Mouse (Mus musculus): Measurements from ENCODE around the gene Sumo3. TPM values are rescaled to one million over a fixed set of nuclear protein-coding genes. Genes with fewer than 3 reads are reported as not detected.

The Sumo3 gene
- polyA plus RNA-seq, 1 experiment from 2014 or later = 170 TPM

DNA sequence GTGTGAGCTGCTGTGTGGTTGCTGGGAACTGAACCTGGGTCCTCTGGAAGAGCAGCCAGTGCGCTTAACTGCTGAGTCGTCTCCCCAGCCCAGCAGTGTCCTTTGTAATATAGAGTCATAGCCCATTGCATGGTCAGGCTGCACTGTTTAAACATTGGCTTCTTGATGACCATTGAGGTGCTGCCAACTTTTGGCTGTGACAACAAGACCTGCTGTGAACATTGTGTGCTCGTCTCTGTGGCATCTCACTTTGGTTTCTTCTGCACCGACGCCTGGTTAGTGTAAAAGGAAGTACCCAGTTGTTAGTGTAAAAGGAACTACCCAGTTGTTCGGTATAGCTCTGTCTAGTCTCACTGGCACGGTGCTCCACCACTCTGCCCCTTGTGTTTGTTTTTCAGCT, 20.7 kb downstream of the Sumo3 start:
- no peaks in the 10 kb centered on the region for H3K9me3 ChIP-seq (replicated peaks; ENCODE audit: control insufficient read depth, low read length)
- 57% methylated on average over 7 of the region's 7 CpGs for WGBS
- no peak for ATAC-seq (replicated peaks; ENCODE audit: extremely low read depth, insufficient read depth, low FRiP score)
- no peak overlapping the region for H3K27ac ChIP-seq (ENCODE audit: low read length)
- H3K4me2 ChIP-seq (ENCODE audit: low read depth, low read length) = no peak overlapping the region
- H3K9ac ChIP-seq (ENCODE audit: low read length) = no peak overlapping the region
- H3K4me3 ChIP-seq (ENCODE audit: low read length) = no peak overlapping the region
- no peaks in the 10 kb centered on the region for H3K36me3 ChIP-seq (ENCODE audit: control insufficient read depth, insufficient read depth)
- H3K4me1 ChIP-seq (ENCODE audit: control insufficient read depth, insufficient read depth, low read length) = peaks cover 30% of the 10 kb centered on the region
- H3K27me3 ChIP-seq (ENCODE audit: control insufficient read depth, insufficient read depth, low read length) = no peaks in the 10 kb centered on the region

DNA sequence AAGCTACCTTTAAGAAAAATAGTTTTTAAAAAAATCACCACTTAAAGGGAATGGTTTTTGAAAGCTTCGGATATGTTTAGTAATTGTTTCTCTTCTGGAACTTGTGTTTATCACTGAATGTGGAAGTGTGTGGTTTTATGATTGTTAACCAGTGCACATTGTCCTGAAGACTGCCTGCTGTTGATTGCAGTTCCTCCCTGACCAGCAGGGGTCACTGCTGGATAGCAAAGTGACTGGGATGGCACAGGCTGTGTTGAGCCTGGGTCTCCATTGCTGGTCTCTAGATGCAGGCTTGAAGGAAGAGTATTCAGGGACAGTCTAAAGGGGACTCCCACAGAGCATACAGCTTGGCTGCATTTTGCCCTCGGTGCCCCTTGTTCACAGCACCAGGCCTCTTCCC, 21.6 kb downstream of the Sumo3 start:
- no peak overlapping the region for H3K4me3 ChIP-seq (ENCODE audit: low read length)
- no peak overlapping the region for H3K4me2 ChIP-seq (ENCODE audit: low read depth, low read length)
- H3K9ac ChIP-seq (ENCODE audit: low read length) = no peak overlapping the region
- peaks cover 29% of the 10 kb centered on the region for H3K4me1 ChIP-seq (ENCODE audit: control insufficient read depth, insufficient read depth, low read length)
- 36% methylated on average over 2 of the region's 2 CpGs for WGBS
- H3K36me3 ChIP-seq (ENCODE audit: control insufficient read depth, insufficient read depth) = 0 out of 2 replicates have a peak, but pooled peaks cover 3% of the 10 kb centered on the region
- H3K27ac ChIP-seq (ENCODE audit: low read length) = no peak overlapping the region
- no peaks in the 10 kb centered on the region for H3K9me3 ChIP-seq (replicated peaks; ENCODE audit: control insufficient read depth, low read length)
- ATAC-seq (replicated peaks; ENCODE audit: extremely low read depth, insufficient read depth, low FRiP score) = no peak
- no peaks in the 10 kb centered on the region for H3K27me3 ChIP-seq (ENCODE audit: control insufficient read depth, insufficient read depth, low read length)

DNA sequence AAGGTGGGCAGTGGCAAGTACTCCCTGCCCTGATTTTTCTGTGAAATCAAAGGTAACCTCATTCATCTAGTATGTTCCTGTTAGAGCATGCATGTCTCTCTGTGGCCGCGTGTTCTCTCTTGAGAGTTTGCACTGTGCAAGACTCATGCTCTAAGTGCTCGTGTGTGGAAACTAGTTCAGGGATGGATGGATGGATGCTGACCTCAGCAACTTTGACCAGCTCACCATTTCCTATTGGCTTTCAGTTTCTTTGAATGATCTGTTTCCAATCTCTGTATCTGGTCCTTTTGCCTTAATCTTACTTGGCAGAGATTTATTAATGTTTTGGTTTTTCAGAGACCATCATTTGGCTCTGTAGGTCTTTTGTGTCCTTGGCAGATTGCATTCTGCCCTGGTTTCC, 23.3 kb downstream of the Sumo3 start:
- H3K4me2 ChIP-seq (ENCODE audit: low read depth, low read length) = no peak overlapping the region
- ATAC-seq (replicated peaks; ENCODE audit: extremely low read depth, insufficient read depth, low FRiP score) = no peak
- H3K4me3 ChIP-seq (ENCODE audit: low read length) = no peak overlapping the region
- WGBS = 84% methylated on average over 3 of the region's 3 CpGs
- H3K27me3 ChIP-seq (ENCODE audit: control insufficient read depth, insufficient read depth, low read length) = no peaks in the 10 kb centered on the region
- no peak overlapping the region for H3K27ac ChIP-seq (ENCODE audit: low read length)
- H3K36me3 ChIP-seq (ENCODE audit: control insufficient read depth, insufficient read depth) = 0 out of 2 replicates have a peak, but pooled peaks cover 3% of the 10 kb centered on the region
- H3K9ac ChIP-seq (ENCODE audit: low read length) = no peak overlapping the region
- H3K4me1 ChIP-seq (ENCODE audit: control insufficient read depth, insufficient read depth, low read length) = peaks cover 21% of the 10 kb centered on the region
- no peaks in the 10 kb centered on the region for H3K9me3 ChIP-seq (replicated peaks; ENCODE audit: control insufficient read depth, low read length)

DNA sequence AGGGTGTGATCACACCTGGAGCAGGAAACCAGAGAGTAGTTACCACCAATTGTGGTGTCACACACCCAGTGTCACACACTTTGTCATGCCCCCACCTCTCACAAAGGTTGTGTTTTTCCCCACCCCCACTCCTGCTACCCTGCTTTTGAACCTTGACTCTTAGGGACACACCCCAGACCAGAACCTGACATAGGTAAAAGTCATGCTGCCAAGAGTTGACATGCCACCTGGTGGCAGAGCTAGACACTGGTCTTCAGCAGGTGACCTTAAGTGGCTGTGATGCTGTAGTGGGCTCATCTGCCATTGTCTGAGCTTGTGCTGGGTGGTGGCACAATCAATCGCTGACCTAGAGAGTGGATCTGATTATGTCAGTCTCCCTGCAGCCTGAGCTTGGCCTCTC, 24.1 kb downstream of the Sumo3 start:
- Histone ChIP-seq H3K9me3 (replicated peaks; ENCODE audit: control insufficient read depth, low read length) (no peaks in the 10 kb centered on the region), H3K4me3 (ENCODE audit: low read length) (no peak overlapping the region), H3K4me2 (ENCODE audit: low read depth, low read length) (no peak overlapping the region), H3K4me1 (ENCODE audit: control insufficient read depth, insufficient read depth, low read length) (peaks cover 21% of the 10 kb centered on the region), H3K36me3 (ENCODE audit: control insufficient read depth, insufficient read depth) (0 out of 2 replicates have a peak, but pooled peaks cover 3% of the 10 kb centered on the region), H3K27ac (ENCODE audit: low read length) (no peak overlapping the region), H3K9ac (ENCODE audit: low read length) (no peak overlapping the region), H3K27me3 (ENCODE audit: control insufficient read depth, insufficient read depth, low read length) (no peaks in the 10 kb centered on the region)
- 79% methylated on average over 1 of the region's 1 CpGs for WGBS
- no peak for ATAC-seq (replicated peaks; ENCODE audit: extremely low read depth, insufficient read depth, low FRiP score)

DNA sequence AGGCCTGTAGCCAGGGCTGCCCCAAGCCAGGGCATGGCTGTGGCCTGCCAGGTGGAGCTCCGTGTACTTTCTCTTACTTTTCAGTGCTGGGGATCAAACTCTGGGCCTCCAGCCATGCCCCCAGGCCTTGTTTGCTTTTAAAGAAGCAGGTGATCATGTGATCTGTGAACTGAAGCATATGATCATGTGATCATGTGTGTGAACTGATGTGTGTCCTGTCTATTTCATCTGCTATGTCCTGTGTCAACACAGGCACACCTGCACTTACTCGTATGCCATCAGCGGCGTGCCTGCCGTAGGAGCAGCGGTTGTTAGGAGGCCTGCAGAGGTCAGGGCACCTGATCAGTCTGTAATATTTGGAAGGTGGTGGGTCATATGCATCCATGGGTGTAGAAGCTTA, 28.1 kb downstream of the Sumo3 start:
- peaks cover 20% of the 10 kb centered on the region for H3K4me1 ChIP-seq (ENCODE audit: control insufficient read depth, insufficient read depth, low read length)
- WGBS = 64% methylated on average over 6 of the region's 6 CpGs
- no peak overlapping the region for H3K4me3 ChIP-seq (ENCODE audit: low read length)
- H3K9me3 ChIP-seq (replicated peaks; ENCODE audit: control insufficient read depth, low read length) = no peaks in the 10 kb centered on the region
- no peak for ATAC-seq (replicated peaks; ENCODE audit: extremely low read depth, insufficient read depth, low FRiP score)
- H3K9ac ChIP-seq (ENCODE audit: low read length) = no peak overlapping the region
- H3K4me2 ChIP-seq (ENCODE audit: low read depth, low read length) = no peak overlapping the region
- H3K27me3 ChIP-seq (ENCODE audit: control insufficient read depth, insufficient read depth, low read length) = no peaks in the 10 kb centered on the region
- H3K36me3 ChIP-seq (ENCODE audit: control insufficient read depth, insufficient read depth) = peaks cover 3% of the 10 kb centered on the region; the same call in 1 of the 2 replicates
- peak overlapping the region; percentile 78 for H3K27ac ChIP-seq (ENCODE audit: low read length)

DNA sequence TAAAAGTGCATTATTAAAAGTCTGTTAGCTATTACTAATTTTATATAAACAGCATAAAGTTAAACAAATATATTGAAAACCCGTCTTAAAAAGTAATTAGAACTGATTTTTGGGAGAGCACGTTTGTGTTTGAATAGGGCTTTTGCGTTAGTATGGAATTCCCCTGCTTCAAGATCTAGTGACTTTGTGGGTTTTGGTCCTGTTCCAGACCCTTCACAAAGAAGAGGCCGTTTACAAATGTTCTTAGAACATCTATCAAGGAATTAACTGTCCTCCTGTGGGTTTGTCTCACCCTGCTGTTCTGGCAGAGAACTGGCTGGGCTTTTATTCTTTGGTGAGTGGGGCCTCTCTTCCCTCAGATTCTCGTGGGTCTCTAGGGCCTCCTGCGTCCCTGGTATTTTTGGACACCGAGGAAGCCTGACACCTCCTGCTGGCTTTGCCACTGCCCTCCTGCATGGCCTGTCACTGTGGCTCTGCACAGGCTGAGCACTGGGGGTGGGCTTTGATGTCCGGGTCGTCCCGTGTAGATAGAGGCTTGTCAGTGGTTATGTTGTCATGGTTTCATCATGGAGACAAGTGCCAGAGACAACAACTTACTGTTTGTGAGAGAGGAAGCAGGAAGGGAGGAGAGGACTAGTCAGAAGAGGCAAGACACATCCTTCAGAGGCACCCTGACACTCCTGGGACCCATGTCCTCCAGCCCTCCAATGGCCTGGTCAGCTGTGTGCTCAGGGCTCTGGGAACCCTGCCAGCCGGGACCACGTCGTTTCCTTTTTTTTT, 28.7 kb downstream of the Sumo3 start:
- Histone ChIP-seq H3K4me3 (ENCODE audit: low read length) (no peak overlapping the region), H3K4me2 (ENCODE audit: low read depth, low read length) (0 out of 2 replicates have a peak overlapping the region, but pooled peaks have one; percentile 20), H3K9ac (ENCODE audit: low read length) (no peak overlapping the region), H3K27ac (ENCODE audit: low read length) (peak overlapping the region; percentile 78), H3K4me1 (ENCODE audit: control insufficient read depth, insufficient read depth, low read length) (peaks cover 21% of the 10 kb centered on the region), H3K9me3 (replicated peaks; ENCODE audit: control insufficient read depth, low read length) (no peaks in the 10 kb centered on the region), H3K27me3 (ENCODE audit: control insufficient read depth, insufficient read depth, low read length) (no peaks in the 10 kb centered on the region), H3K36me3 (ENCODE audit: control insufficient read depth, insufficient read depth) (peaks cover 3% of the 10 kb centered on the region; the same call in 1 of the 2 replicates)
- ATAC-seq (replicated peaks; ENCODE audit: extremely low read depth, insufficient read depth, low FRiP score) = peak; percentile 84
- 20% methylated on average over 13 of the region's 13 CpGs for WGBS

DNA sequence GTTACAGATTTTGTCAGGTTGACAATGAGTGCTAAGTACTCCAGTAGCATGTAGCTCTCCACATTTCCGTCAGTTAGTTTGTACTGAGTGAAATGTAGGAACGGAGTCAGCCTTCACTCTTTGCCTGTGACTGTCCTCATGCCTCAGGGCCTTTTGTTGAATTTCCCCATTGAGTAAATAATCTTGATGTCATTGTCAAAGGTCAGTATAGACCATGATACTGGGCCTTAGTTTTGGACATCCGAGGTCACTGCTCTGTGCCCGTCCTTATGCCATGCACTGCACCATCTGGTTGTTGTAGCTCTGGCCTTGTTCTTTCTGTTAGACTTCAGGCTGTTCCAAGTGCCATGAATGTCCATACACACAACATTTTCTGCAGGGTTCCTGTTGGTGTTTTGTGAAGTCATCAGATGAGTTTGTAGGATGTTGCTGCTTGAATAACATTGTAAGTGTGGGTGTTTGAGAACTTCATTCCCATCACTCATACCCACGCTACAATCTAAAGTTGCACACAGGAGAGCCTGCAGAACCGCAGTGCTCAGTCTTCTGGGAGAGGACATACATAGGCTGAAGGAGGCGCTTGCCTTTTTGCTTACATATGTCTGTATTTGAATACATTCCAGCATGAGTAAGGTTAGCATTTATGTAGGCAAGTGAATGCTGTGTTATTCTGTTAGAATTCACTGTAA, 30.5 kb downstream of the Sumo3 start:
- 86% methylated on average over 7 of the region's 7 CpGs for WGBS
- Histone ChIP-seq H3K4me1 (ENCODE audit: control insufficient read depth, insufficient read depth, low read length) (peaks cover 21% of the 10 kb centered on the region), H3K4me3 (ENCODE audit: low read length) (no peak overlapping the region), H3K9ac (ENCODE audit: low read length) (no peak overlapping the region), H3K27ac (ENCODE audit: low read length) (no peak overlapping the region), H3K36me3 (ENCODE audit: control insufficient read depth, insufficient read depth) (peaks cover 7% of the 10 kb centered on the region), H3K9me3 (replicated peaks; ENCODE audit: control insufficient read depth, low read length) (no peaks in the 10 kb centered on the region), H3K27me3 (ENCODE audit: control insufficient read depth, insufficient read depth, low read length) (no peaks in the 10 kb centered on the region), H3K4me2 (ENCODE audit: low read depth, low read length) (no peak overlapping the region)
- ATAC-seq (replicated peaks; ENCODE audit: extremely low read depth, insufficient read depth, low FRiP score) = no peak

DNA sequence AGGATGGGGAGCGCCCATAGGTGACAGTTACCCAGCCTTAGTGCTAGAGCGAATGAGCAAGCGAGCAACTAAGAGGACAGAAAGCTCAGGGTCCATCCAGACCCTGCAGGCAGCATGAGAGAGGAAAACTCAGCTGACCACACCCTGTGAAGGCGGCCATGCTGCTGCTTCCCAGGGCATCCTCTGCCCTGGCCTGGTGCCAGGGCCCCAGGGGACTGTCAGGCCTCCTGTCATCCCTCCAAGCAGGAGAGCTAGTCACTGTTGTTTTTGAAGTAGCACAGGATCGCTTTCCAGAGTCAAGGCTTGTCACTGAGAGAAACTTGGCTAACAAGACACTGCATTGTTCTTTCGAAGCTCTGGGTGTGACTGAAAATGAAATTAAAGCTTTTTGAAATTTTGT, 33.1 kb downstream of the Sumo3 start:
- Histone ChIP-seq H3K4me1 (ENCODE audit: control insufficient read depth, insufficient read depth, low read length) (peaks cover 19% of the 10 kb centered on the region), H3K4me3 (ENCODE audit: low read length) (no peak overlapping the region), H3K9ac (ENCODE audit: low read length) (0 out of 2 replicates have a peak overlapping the region, but pooled peaks have one; percentile 30), H3K36me3 (ENCODE audit: control insufficient read depth, insufficient read depth) (peaks cover 22% of the 10 kb centered on the region), H3K9me3 (replicated peaks; ENCODE audit: control insufficient read depth, low read length) (no peaks in the 10 kb centered on the region), H3K27ac (ENCODE audit: low read length) (peak overlapping the region; percentile 50), H3K4me2 (ENCODE audit: low read depth, low read length) (no peak overlapping the region), H3K27me3 (ENCODE audit: control insufficient read depth, insufficient read depth, low read length) (no peaks in the 10 kb centered on the region)
- ATAC-seq (replicated peaks; ENCODE audit: extremely low read depth, insufficient read depth, low FRiP score) = no peak; the same call in 1 of the 2 replicates
- 60% methylated on average over 6 of the region's 6 CpGs for WGBS

DNA sequence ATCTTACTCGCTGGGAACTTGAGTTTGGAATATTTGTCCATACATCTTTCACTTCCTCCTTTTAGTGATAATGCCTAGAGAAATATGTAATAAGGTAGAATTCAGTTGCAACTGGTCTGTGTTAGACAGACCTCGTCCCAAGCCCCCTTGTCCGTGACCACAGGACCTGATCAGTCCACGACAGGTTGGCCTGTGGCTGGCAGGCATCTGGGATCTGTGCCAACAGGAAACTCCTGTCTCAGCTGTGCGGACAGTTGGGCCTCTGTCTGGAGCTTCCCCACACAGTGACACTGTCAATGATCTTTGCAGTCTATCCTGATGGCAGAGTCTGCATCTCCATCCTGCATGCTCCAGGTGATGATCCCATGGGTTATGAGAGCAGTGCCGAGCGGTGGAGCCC, 37.3 kb downstream of the Sumo3 start:
- Histone ChIP-seq H3K9me3 (replicated peaks; ENCODE audit: control insufficient read depth, low read length) (no peaks in the 10 kb centered on the region), H3K4me3 (ENCODE audit: low read length) (no peak overlapping the region), H3K27ac (ENCODE audit: low read length) (no peak overlapping the region), H3K4me1 (ENCODE audit: control insufficient read depth, insufficient read depth, low read length) (peaks cover 14% of the 10 kb centered on the region), H3K27me3 (ENCODE audit: control insufficient read depth, insufficient read depth, low read length) (no peaks in the 10 kb centered on the region), H3K4me2 (ENCODE audit: low read depth, low read length) (no peak overlapping the region), H3K36me3 (ENCODE audit: control insufficient read depth, insufficient read depth) (peaks cover 39% of the 10 kb centered on the region), H3K9ac (ENCODE audit: low read length) (no peak overlapping the region)
- WGBS = 57% methylated on average over 7 of the region's 7 CpGs
- ATAC-seq (replicated peaks; ENCODE audit: extremely low read depth, insufficient read depth, low FRiP score) = no peak
